Mouse (Mus musculus): ENCODE results near the gene Podxl2.

Gene Podxl2

DNA sequence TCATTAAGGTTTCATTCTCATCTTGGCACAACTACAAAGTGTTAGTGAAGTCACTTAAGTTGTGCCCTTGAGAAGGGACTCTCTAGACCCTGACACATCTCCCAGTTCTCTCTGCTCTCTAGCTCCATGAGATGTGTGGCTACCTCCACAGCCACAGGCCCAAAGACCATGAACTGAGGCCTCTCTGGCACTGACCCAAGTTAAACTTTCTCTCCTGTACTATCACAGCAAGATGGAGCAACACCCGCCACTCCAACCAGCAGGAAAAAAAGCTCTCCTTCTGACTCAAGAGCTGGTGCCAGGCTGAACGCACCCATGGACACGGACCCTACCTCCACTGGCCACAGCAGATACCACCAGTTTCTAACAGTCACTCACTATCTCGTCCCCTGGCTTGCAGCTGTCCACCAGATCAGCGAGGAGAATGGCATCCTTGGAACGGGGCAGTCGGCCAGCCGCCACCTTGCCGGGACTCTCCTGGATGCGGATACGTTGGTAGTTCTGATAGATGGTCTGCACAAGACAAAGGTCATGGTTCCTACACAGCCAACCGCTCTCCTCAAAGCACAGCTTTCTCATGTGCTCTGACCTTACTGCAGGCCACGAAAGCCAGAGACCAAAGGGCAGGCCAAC lies 14.7 kb upstream of the Podxl2 start:
- no peak for DNase-seq (ENCODE audit: low read depth, low spot score)

DNA sequence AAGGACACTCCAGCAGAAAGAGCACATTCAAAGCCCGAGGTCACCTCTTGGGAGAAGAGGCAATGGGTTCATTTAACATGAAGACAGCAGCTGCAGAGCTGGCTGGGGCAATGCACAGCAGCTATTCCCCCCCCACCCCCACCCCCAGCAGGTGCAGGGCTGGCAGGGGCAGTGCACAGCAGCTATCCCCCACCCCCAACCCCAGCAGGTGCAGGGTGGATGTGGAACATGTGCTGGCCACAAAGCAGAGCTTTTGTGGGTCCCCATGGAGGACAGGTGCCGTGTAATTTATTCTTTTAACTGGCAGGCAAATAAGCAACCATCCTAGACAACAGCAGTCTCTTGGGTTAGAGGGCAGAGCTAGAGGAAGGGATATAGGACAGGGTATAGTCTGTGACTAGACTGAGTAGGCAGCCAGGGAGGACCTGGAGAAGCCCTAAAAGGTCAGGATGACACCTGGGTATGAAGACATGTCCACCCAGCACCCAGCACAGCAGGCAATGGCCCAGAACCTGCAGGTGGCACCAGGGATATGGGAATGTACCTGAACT lies 11.6 kb upstream of the Podxl2 start:
- no peak for DNase-seq (ENCODE audit: low read depth, low spot score)

DNA sequence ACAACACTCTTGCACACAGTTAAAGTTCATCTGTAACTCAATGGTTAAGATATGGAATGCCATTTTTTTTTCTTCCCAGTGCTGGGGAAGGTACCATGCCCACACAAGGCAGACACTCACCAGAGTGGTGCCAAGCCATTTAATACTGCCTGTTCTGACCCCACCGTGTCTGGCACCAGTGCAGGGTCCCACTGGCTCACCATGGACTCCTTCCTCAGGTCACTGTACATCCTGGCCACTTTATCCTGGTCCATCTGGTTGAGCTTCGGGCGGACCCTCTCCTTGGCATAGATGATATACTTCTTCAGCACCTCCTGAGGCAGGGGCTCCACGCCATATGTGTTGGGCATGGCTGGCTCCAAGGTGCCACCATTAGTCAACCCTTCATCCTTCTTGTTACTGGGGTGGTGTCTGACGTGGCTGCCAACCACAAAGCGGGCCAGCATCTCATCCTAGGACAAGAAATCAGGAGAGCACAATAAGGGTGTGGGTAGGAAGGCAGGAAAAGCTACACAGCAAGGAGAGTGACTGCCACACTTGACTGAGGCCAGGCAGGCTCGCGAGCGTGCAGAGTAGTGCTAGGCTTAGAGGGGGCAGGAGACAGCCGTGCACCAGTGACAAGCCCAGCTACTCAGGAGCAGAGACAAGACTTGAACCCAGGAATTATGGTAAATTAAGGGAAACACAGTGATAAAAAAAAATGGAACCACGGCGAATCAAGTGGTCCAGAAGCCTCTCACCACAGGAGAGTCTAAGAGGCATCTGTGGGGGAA lies 11.0 kb upstream of the Podxl2 start:
- no peak for DNase-seq (ENCODE audit: low read depth, low spot score)

DNA sequence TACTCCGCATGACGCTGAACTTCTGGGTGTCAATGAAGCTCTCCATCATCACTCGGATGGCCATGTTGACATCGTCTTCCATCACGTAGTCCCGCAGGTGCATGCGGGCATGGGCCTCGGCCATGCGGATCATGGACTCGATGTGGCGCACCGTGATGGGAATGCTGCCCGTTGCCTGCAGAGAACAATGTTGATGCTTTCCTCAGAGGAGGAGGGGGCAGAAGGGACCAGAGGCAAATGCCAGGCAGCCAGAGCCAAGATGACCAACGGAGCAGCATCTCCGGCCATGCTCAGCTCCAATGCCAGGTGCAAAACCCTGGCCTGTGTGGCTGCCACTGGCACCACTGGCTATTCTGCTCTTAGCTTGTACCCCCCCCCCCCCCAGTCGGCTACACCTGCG lies 9.8 kb upstream of the Podxl2 start:
- DNase-seq (ENCODE audit: low read depth, low spot score): no peak

DNA sequence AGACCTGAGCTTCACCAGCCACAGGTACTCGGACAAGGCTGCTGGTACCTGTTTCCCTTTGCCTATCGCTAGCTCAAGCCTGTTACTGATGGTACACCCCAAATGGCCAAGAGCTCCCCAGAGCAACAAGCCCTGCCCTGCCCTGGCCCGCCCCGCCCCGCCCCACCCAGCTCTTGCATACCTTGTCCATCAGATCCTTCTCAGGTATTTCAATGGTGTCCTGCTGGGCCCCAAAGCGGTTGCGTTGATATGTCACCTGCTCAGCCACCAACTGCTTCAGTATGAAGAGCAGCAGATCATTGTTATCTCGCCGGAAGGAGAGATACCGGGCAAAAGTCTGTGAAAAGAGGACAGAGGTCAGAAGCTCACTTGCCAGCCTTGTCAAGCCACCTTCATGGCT lies 9.4 kb upstream of the Podxl2 start:
- DNase-seq (ENCODE audit: low read depth, low spot score): peak; percentile 64

DNA sequence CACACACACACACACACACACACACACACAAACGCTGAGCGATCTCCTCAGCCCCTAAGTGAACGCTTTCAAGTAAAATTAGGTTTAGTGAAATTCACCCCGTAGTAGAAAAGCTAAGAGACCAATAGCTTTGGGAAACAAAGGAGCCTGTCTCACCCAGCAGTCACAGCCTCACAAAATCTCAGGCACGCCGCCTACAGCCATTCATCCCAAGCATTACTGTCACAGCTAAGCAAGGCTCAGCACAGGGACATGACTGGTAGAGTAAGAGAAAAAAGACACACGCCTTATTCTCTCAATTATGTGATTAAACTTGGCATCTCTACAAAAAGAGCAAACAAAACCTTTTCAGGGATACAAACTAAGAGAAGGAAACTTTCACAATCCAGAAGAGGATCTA lies 6.5 kb upstream of the Podxl2 start:
- no peak for DNase-seq (ENCODE audit: low read depth, low spot score)

DNA sequence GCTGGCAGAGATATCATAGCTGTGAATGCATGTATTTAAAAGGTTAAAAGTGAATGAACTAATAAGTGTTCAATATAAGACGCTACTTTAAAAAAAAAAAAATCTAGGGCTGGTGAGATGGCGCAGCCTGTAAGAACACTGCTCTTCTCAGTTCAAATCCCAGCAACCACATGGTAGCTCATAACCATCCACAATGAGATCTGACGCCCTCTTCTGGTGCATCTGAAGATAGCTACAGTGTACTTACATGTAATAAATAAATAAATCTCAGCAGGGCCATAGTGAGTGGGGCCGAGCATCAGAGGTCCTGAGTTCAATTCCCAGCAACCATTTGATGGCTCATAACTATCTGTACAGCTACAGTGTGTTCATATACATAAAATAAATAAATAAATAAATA lies 4.6 kb upstream of the Podxl2 start:
- peak; percentile 63 for DNase-seq (ENCODE audit: low read depth, low spot score)

DNA sequence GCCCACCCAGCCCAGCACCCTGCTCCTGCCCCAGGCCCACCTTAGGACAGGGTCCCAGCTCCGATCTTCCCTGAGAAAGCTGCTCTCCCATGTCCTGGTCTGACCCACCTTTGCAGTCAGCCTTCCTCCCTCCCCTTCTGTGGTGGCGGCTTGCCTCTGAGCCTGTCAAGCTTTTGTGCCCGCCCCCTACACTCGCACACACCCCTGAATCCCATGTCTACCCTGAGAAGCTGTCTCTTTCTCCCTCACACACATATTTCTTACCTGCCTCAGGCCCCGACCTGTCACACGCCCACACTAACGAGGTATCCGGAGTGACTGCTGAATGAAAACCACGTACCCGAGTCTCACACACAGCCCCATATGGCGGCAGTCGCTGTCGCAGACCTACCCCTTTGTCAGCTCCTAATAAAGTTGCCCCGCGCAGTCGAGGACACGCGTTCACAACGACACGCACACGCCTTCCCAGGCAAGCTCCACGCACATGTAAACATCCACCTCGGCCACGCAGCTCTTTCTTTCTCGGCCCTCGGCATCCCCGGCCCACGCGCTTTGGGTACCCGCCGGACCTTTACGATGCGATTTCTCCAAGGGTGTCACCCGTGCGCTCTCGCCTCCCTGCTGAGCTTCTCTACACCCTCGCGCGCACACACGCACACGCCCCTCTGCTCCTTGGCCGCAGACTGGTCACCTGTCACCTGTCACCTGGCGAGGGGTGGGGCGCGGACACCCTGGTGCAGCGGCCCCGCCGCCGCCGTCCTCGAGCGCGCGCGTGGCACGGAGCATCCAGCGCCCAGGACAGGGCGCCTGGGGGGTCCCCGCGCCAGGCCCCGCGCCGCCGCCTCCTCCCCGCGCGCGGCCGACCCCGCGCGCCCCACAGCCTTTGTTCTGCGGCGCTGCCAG lies 628 bp downstream of the Podxl2 start:
- no peak for DNase-seq (ENCODE audit: low read depth, low spot score)

DNA sequence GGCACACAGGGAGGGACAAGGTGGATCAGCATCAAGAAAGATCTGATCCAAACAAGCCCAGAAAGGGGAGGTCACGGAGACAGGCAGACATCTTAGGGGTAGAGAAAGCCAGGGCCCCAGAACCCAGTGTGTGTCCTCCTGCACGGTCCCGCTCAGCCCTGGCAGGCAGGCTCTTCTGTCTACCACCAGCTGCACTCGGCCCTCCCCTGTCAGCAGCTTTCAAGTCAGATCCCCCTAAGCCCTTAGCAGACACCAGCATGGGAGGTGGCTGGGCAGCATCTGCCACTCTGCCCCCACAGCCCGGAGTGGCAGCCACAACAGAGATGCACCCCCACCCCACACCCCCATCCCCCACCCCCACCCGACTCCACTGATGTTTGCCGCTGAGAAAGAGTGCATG lies 2.0 kb downstream of the Podxl2 start:
- DNase-seq (ENCODE audit: low read depth, low spot score): no peak

DNA sequence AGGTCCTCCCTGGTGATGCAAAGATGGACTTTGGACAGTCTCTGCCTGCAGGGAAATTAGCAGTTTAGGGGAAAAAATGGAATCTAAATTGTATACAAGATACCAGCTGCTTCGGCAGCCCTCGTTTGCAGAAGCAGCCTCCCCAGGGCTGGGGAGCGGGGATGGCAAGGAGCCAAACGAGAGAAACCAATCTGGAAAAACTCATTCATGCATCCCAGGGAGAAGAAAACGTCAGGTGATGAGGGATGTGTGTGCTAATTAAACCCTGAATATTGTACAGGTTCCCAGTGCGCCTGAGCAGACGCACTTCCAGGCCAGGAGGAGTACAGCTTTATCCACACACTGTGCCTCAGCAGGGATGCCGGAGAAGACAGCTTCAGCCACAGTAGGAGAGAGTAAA lies 3.3 kb downstream of the Podxl2 start:
- DNase-seq (ENCODE audit: low read depth, low spot score): no peak

DNA sequence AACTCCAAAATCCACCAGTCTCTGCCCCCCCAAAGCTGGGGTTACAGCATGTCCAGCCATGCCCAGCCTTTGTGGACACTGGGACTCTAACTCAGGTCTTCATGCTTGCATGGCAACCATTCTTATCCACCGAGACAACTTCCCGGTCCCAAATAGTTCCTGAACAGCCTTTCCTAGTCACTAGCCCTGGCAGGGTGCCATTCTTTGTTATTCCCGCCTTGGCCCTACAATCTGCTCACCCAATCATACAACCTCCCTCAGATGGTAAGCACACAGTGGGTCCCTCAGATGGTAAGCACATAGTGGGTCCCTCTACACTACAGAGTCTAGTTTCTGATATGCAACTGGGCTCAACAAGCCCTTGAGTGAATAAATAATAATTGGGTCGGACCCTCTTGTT lies 4.2 kb downstream of the Podxl2 start:
- DNase-seq (ENCODE audit: low read depth, low spot score): no peak

DNA sequence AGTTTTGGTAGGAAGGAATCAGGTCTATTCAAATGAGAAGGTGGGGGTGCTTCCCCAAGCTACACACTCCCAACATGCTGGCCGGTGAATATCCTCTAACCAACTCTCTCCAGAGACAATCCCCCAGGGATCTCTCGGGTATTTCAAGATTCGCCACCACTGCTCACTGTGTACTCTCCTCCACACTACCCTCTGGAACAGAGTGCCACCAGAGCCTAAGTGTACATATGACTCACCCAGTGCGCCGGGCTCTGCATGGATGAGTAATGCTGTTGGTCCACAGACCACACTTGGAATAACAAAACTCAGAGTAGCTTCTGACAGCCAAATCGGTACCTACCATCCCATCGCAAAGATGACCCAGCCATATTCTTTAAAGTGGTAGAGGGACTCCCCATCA lies 5.4 kb downstream of the Podxl2 start:
- no peak for DNase-seq (ENCODE audit: low read depth, low spot score)

DNA sequence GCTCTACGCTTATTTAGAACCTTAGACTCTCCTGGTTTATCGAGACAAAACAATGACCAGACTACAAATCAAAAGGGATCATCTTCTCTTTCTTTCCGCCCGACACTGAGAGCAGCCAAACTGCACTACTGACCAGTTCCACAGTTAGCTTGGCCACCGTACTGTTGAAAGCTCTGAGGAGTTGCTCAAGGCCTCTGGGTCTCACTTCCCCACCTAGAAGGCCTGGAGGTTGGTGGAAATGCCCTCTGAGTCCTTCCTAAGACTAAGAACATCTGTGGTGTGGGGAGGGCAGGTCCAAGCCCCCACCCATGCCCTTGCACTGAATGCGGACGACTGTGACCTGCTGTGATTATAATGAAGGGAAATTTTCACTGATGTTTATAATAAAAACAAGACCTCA lies 9.1 kb downstream of the Podxl2 start:
- DNase-seq (ENCODE audit: low read depth, low spot score): no peak

DNA sequence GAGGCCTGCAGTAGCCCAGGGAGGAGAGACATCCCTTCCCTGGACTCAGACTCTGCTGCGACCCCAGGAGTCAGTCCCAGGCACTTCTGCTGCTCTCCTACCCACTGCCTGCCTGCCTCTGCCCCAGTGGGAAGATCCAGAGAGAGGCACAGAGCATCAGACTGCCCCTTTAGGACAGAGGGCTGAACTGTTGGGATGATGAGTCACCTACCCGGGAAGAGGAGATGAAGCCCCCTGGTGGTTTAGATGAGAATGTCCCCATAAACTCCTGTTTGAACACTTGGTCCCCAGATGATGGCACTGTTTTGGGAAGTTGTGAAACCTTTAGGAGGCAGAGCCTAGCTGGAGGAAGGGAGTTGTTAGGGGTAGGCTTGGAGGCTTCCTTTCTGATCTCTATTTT lies 13.9 kb downstream of the Podxl2 start:
- DNase-seq (ENCODE audit: low read depth, low spot score): peak; percentile 95

DNA sequence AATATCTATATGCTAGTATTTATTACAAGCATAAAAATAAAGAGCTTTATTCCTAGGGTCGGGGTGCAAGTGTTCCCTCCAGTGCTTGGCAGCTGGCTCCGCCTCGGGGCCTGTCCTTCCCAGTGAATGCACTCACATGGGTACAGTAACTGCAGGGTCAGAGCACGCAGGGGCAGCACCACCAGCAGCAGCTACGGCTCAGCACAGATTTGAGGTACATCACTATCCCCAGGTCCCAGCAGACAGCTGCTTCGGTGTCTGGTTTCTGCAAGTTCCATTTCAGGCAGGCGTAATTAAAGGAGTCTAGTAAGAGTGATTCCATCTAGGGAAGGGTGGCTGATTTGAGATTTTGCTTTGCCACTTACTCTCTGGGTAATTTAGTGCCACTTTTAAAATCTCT lies 16.5 kb downstream of the Podxl2 start:
- no peak for DNase-seq (ENCODE audit: low read depth, low spot score)

DNA sequence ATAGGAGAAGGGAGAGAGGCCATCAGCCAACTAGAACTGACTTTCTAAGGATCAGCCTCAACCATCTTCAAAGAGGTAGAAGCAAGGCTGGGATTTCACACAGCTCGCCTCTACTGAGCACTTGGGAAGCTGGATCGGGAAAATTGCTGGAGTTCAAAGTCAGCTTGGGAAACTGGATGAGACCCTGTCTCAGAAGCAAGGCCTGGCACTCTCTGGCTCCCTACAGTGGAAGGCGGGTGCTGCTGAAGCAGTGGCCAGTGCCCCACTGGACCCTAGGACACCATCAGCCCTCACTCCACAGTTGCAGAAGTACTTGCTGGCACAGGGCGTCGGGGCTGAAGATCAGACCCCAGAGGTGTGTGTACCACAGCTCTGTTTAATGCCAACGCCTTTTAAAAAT lies 17.0 kb downstream of the Podxl2 start:
- no peak for DNase-seq (ENCODE audit: low read depth, low spot score)

DNA sequence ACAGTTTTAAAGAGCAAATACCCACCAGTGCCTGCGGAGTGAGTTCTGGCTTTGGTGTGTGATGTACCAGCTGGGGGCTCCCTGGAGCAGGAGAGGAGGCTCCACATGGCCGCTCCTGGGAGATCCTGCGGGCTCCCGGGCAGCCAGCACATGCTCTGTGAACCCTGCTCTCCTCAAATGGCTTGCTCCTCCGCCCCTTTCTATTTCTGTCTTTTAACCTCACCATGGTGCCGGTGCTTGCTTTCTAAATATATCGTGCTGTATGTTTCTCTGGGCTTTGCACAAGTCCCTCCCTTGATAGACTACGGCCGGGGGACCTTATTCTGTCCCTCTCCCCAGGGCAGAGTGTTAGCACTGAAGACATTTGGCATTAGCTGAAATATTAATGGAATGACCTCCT lies 17.6 kb downstream of the Podxl2 start:
- DNase-seq (ENCODE audit: low read depth, low spot score): peak; percentile 51

DNA sequence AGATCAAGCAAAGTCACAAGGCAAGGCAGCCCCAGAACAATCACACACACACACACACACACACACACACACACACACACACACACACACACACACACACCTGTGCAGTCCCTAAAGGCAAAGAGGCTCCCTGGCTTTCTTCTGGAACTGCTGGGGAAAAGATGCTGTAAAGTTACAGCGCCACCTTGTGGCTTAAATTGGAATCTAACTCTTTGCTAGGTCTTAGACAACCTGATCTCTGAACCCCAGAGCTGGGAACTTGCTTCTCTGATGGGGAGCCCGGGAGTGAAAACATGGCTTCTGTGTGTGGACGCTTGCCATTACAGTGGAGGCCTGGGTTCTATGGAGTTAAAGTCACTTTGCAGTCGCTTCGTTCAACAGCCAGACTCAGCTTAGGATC lies 19.2 kb downstream of the Podxl2 start:
- peak; percentile 86 for DNase-seq (ENCODE audit: low read depth, low spot score)

DNA sequence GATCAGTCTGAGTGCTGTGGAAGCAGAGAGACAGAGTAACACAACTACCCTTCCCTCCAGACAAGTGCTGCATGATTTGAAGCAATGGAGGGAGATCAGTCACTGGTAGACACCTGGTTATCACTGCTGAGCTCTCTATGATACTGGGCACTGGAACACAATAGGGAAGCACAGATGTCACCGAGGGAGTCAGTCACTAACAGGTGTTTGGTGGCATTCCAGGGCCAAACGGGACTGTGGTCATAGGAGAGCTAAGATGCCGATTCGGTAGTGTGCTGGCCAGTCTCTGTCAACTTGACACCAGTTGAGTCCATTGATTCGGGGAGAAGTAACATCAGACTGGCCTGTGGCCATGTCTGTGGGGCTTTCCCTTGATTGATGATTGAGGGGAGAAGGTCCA lies 20.3 kb downstream of the Podxl2 start:
- DNase-seq (ENCODE audit: low read depth, low spot score): no peak

DNA sequence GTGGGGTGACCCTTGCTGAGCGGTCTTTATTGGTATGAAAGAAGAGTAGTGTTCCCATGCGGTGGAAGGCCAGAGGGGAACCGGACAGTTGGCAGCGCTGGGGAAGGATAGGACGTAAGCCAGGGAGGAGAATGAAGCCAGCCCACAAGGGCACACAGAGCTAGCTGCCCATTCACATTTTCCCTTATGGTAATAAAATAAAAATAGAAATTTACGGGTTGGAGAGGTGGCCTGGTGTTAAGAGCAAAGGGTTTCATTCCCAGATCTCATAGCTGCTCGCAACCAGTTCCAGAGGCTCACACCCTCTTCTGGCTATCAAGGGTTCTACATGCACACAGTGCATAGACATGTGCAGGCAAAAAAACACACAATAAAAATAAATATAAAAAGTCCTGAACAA lies 24.8 kb downstream of the Podxl2 start:
- no peak for DNase-seq (ENCODE audit: low read depth, low spot score)

DNA sequence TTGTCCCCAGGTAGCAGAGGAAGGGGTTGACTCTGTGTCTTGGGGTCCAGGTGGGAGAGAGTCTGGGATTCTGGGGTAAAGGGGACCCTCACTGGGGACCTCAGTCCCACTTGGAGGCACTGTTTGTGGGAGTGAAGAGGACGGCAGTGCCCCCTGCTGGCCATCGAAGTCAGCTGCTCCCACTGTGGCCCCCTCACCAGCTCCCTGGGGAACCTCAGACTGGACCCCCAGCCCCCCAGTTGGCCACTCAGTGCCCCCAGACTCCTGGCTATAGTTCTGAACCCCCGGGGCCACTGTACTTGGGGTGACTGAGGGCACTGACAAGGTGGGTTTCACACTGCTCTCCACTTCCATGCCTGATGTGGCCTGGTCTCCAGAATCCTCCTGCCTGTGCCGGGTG lies 25.6 kb downstream of the Podxl2 start:
- peak; percentile 48 for DNase-seq (ENCODE audit: low read depth, low spot score)

DNA sequence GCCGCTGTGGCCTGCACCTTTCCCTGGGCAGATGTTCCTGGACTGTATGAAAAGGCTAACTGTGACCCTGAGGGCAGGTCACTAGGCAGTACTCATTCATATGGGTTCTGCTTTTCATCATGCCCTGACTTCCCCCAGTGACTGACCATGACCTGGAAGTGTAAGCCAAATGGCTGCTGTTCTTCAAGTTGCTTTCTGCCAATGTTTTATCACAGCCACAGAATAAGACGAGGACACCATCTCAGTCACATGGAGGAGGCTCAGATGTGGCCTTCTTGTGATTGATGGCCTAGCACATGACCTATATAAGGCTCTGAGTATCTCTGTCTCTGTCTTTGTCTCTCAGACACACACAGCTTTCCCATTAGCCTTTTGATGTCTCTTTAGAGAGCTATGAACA lies 27.3 kb downstream of the Podxl2 start:
- DNase-seq (ENCODE audit: low read depth, low spot score): no peak

Measured in ES-CJ7 (cell line).